26 mouse cellular contexts compared by ENCODE assay signal in genomic region chr13:34924210-34924609, GRCm38 (mm10). TPM values are rescaled to one million over a fixed set of nuclear protein-coding genes. Genes with fewer than 3 reads are reported as not detected.
"Had no signal": no experiment of that assay in that cellular context is flagged by ENCODE, and none has a peak within 500 bp of the region (broad histone marks: within the 10 kb centered on the region; RNA-seq: fewer than 3 reads in every experiment).

TSS of gene Fam217a (minus strand) at chr13:34924310.
TSS of gene 4933417A18Rik (plus strand) at chr13:34924409.

- H3K27me3 ChIP-seq: neural tube, embryonic 12.5 days; neural tube, embryonic 13.5 days; neural tube, embryonic 15.5 days; stomach, embryonic 15.5 days had no signal

- H3K27ac ChIP-seq: neural tube, embryonic 12.5 days; neural tube, embryonic 13.5 days; neural tube, embryonic 15.5 days; stomach, embryonic 15.5 days; stomach, postnatal 0 days had no signal

- H3K4me3 ChIP-seq: neural tube, embryonic 12.5 days; neural tube, embryonic 13.5 days; neural tube, embryonic 15.5 days; stomach, embryonic 15.5 days had no signal

- DNase-seq: retina, postnatal 1 day; right cerebral cortex, adult 18-20 months; right cerebral cortex, postnatal 14 days; right cerebral cortex, postnatal 25 days; right cerebral cortex, postnatal 4 days; spleen, adult 18-20 months; thymus, adult 18-20 months; thymus, adult 2 months; thymus, postnatal 14 days; thymus, postnatal 25 days; thymus, postnatal 36 days; thymus, postnatal 4 days had no signal

- H3K36me3 ChIP-seq: neural tube, embryonic 12.5 days; neural tube, embryonic 13.5 days; neural tube, embryonic 15.5 days; stomach, embryonic 15.5 days had no signal

- H3K4me1 ChIP-seq: neural tube, embryonic 12.5 days; neural tube, embryonic 13.5 days; neural tube, embryonic 15.5 days; stomach, embryonic 15.5 days had no signal

RNA-seq across cellular contexts. Expression of gene Fam217a, which starts in this region (rescaled TPM):
- total RNA-seq: neutrophil, adult 5-6 weeks had no signal
- polyA plus RNA-seq: small intestine, adult 2 months; spleen, adult 2 months; thymus, adult 2 months had no signal

RNA-seq across cellular contexts. Expression of gene 4933417A18Rik, which starts in this region (rescaled TPM):
- total RNA-seq: neutrophil, adult 5-6 weeks had no signal
- polyA plus RNA-seq: neural tube, embryonic 11.5 days; neural tube, embryonic 12.5 days; neural tube, embryonic 13.5 days; neural tube, embryonic 14.5 days; neural tube, embryonic 15.5 days; small intestine, adult 2 months; spleen, adult 2 months; stomach, embryonic 14.5 days; stomach, embryonic 15.5 days; stomach, embryonic 16.5 days; stomach, postnatal 0 days; thymus, adult 2 months; thymus, postnatal 0 days; urinary bladder, adult 2 months had no signal
